Mouse (Mus musculus): ENCODE data around the gene Spsb3. TPM values are rescaled to one million over a fixed set of nuclear protein-coding genes. Genes with fewer than 3 reads are reported as not detected.

Gene Spsb3
- total and polyA plus RNA-seq, 3 experiments = 14.4 to 23.3 (median 21.3) TPM

GRCm38 (mm10) chr17:24895571-24896240 lies 9.3 kb downstream of the Spsb3 start:
- in situ Hi-C loops (cut with MboI; ENCODE audit: low pct_ligation_motif_present, low pct_unique_long_range_greater_than_20kb, low sequenced_read_pairs) = no loop called here
- H3K9me3 ChIP-seq (replicated peaks; ENCODE audit: low read length) = no peaks in the 10 kb centered on the region
- no peaks in the 10 kb centered on the region for H3K27me3 ChIP-seq (replicated peaks)
- DNase-seq (ENCODE audit: extremely low read depth) = peak; percentile 27
- peak overlapping the region; percentile 91 for H3K4me2 ChIP-seq (ENCODE audit: insufficient read depth, low read depth, poor library complexity, severe bottlenecking)
- peak overlapping the region; percentile 68 for H3K27ac ChIP-seq (ENCODE audit: insufficient read depth, low read depth)
- dilution Hi-C loops (cut with MboI; ENCODE audit: extremely low pct_ligation_motif_present, extremely low pct_unique_long_range_greater_than_20kb, low sequenced_read_pairs) = no loop called here
- H3K4me1 ChIP-seq (ENCODE audit: control insufficient read depth in 1 of 2, insufficient read depth in 2 of 2) = peaks cover 15 to 61% of the 10 kb centered on the region in 2 experiments
- H3K79me2 ChIP-seq (replicated peaks; ENCODE audit: control insufficient read depth, extremely low read depth, insufficient read depth, poor library complexity, severe bottlenecking) = peaks cover 15% of the 10 kb centered on the region
- H3K9ac ChIP-seq (ENCODE audit: insufficient read depth, low read depth) = peak overlapping the region; percentile 74
- H3K36me3 ChIP-seq (replicated peaks in 1 of 2; ENCODE audit: control insufficient read depth in 1 of 2, insufficient read depth in 1 of 2, low read length in 1 of 2) = peaks cover 67 to 72% of the 10 kb centered on the region in 2 experiments
- H3K4me3 ChIP-seq (replicated peaks in 1 of 3; ENCODE audit: low read depth in 2 of 3, low read length in 2 of 3, poor library complexity in 1 of 3) = peak overlapping the region; percentile 83 to 94 (median 92)
- TF ChIP-seq SIN3A (IDR thresholded peaks at IDR 0.05; ENCODE audit: low read length) (0 out of 2 replicates have a peak, but pooled peaks have one; percentile 10), TCF12 (IDR thresholded peaks at IDR 0.05; ENCODE audit: low read depth, low read length) (no peak)

GRCm38 (mm10) chr17:24896241-24896992 lies 10.0 kb downstream of the Spsb3 start, which contains the start of gene Nme3:
Gene Nme3, plus strand, starts transcription at chr17:24896500.
- Histone ChIP-seq H3K9me3 (replicated peaks; ENCODE audit: low read length) (no peaks in the 10 kb centered on the region), H3K27ac (ENCODE audit: insufficient read depth, low read depth) (peak within 1 kb of the TSS; percentile 68), H3K4me2 (ENCODE audit: insufficient read depth, low read depth, poor library complexity, severe bottlenecking) (peak within 1 kb of the TSS; percentile 91), H3K4me1 (ENCODE audit: control insufficient read depth in 1 of 2, insufficient read depth in 2 of 2) (peaks cover 12 to 54% of the 10 kb centered on the region in 2 experiments), H3K4me3 (replicated peaks in 1 of 3; ENCODE audit: low read depth in 2 of 3, low read length in 2 of 3, poor library complexity in 1 of 3) (peak within 1 kb of the TSS; percentile 83 to 94 (median 92)), H3K36me3 (replicated peaks in 1 of 2; ENCODE audit: control insufficient read depth in 1 of 2, insufficient read depth in 1 of 2, low read length in 1 of 2) (peaks cover 67 to 72% of the 10 kb centered on the region in 2 experiments), H3K9ac (ENCODE audit: insufficient read depth, low read depth) (peak within 1 kb of the TSS; percentile 74), H3K79me2 (replicated peaks; ENCODE audit: control insufficient read depth, extremely low read depth, insufficient read depth, poor library complexity, severe bottlenecking) (peaks cover 15% of the 10 kb centered on the region), H3K27me3 (replicated peaks) (no peaks in the 10 kb centered on the region)
- in situ Hi-C loops (cut with MboI; ENCODE audit: low pct_ligation_motif_present, low pct_unique_long_range_greater_than_20kb, low sequenced_read_pairs) = no loop called here
- TF ChIP-seq SIN3A (IDR thresholded peaks at IDR 0.05; ENCODE audit: low read length) (peak; percentile 53; the same call in 1 of the 2 replicates), CHD1 (IDR thresholded peaks at IDR 0.05; ENCODE audit: low read depth, low read length) (no peak), POLR2A (IDR thresholded peaks at IDR 0.05; ENCODE audit: low read depth, low read length) (peak; percentile 42; the same call in 1 of the 2 replicates)
- peak; percentile 73 for DNase-seq (ENCODE audit: extremely low read depth)
- dilution Hi-C loops (cut with MboI; ENCODE audit: extremely low pct_ligation_motif_present, extremely low pct_unique_long_range_greater_than_20kb, low sequenced_read_pairs) = no loop called here

- no peaks in the 10 kb centered on the region for H3K9me3 ChIP-seq (replicated peaks; ENCODE audit: low read length)
- peaks cover 68 to 76% of the 10 kb centered on the region in 2 experiments for H3K36me3 ChIP-seq (replicated peaks in 1 of 2; ENCODE audit: control insufficient read depth in 1 of 2, insufficient read depth in 1 of 2, low read length in 1 of 2)
- TF ChIP-seq CHD1 (IDR thresholded peaks at IDR 0.05; ENCODE audit: low read depth, low read length) (no peak), MAX (IDR thresholded peaks at IDR 0.05; ENCODE audit: low read length) (no peak), POLR2A (IDR thresholded peaks at IDR 0.05; ENCODE audit: low read depth, low read length) (no peak), CHD2 (IDR thresholded peaks at IDR 0.05; ENCODE audit: low read length) (no peak), JUND (conservative IDR thresholded peaks at IDR 0.05; ENCODE audit: low read depth, low read length) (no peak), KAT2A (IDR thresholded peaks at IDR 0.05; ENCODE audit: insufficient replicate concordance, low read length) (no peak), NRF1 (IDR thresholded peaks at IDR 0.05; ENCODE audit: low read depth, low read length) (no peak), ZKSCAN1 (IDR thresholded peaks at IDR 0.05; ENCODE audit: borderline replicate concordance, low read depth, low read length) (no peak), BHLHE40 (IDR thresholded peaks at IDR 0.05; ENCODE audit: low read depth, low read length) (no peak), RAD21 (IDR thresholded peaks at IDR 0.05; ENCODE audit: low read depth, low read length) (no peak), TBP (conservative IDR thresholded peaks at IDR 0.05; ENCODE audit: low read depth, low read length) (no peak), NELFE (IDR thresholded peaks at IDR 0.05; ENCODE audit: low read depth, low read length) (no peak), POLR2AphosphoS2 (IDR thresholded peaks at IDR 0.05; ENCODE audit: low read depth, low read length) (no peak), IRF4 (IDR thresholded peaks at IDR 0.05; ENCODE audit: low read depth, low read length) (no peak), ETS1 (conservative IDR thresholded peaks at IDR 0.05; ENCODE audit: low read depth, low read length) (no peak), SMC3 (IDR thresholded peaks at IDR 0.05; ENCODE audit: low read depth, low read length) (no peak), EP300 (IDR thresholded peaks at IDR 0.05; ENCODE audit: low read length) (no peak), USF2 (conservative IDR thresholded peaks at IDR 0.05; ENCODE audit: low read depth, low read length) (no peak)
- peaks cover 12 to 49% of the 10 kb centered on the region in 2 experiments for H3K4me1 ChIP-seq (ENCODE audit: control insufficient read depth in 1 of 2, insufficient read depth in 2 of 2)
- DNase-seq (ENCODE audit: extremely low read depth) = no peak
- peaks cover 15% of the 10 kb centered on the region for H3K79me2 ChIP-seq (replicated peaks; ENCODE audit: control insufficient read depth, extremely low read depth, insufficient read depth, poor library complexity, severe bottlenecking)
- in situ Hi-C loops (cut with MboI; ENCODE audit: low pct_ligation_motif_present, low pct_unique_long_range_greater_than_20kb, low sequenced_read_pairs) (no loop called here), dilution Hi-C loops (cut with MboI; ENCODE audit: extremely low pct_ligation_motif_present, extremely low pct_unique_long_range_greater_than_20kb, low sequenced_read_pairs) (no loop called here)
- H3K27ac ChIP-seq (ENCODE audit: insufficient read depth, low read depth) = no peak overlapping the region
- H3K27me3 ChIP-seq (replicated peaks) = no peaks in the 10 kb centered on the region
- peak overlapping the region; percentile 83 to 94 (median 92) for H3K4me3 ChIP-seq (replicated peaks in 1 of 3; ENCODE audit: low read depth in 2 of 3, low read length in 2 of 3, poor library complexity in 1 of 3)
- peak overlapping the region; percentile 91 for H3K4me2 ChIP-seq (ENCODE audit: insufficient read depth, low read depth, poor library complexity, severe bottlenecking)
- H3K9ac ChIP-seq (ENCODE audit: insufficient read depth, low read depth) = peak overlapping the region; percentile 74; the same call in 1 of the 2 replicates
Measured at GRCm38 (mm10) chr17:24896993-24897269, 10.5 kb downstream of the Spsb3 start.

All from CH12.LX (cell line).